Mouse (Mus musculus): ENCODE data around the gene Crip2. TPM values are rescaled to one million over a fixed set of nuclear protein-coding genes. Genes with fewer than 3 reads are reported as not detected.

The Crip2 gene
- polyA plus RNA-seq, 1 experiment from 2014 or later = 444 TPM

- H3K4me2 ChIP-seq (ENCODE audit: low read length) = no peak overlapping the region
- no peak overlapping the region for H3K27ac ChIP-seq (ENCODE audit: low read length)
- no peak overlapping the region for H3K4me3 ChIP-seq (replicated peaks; ENCODE audit: low read length)
- H3K36me3 ChIP-seq (ENCODE audit: control insufficient read depth, insufficient read depth) = peaks cover 15% of the 10 kb centered on the region
- no peaks in the 10 kb centered on the region for H3K27me3 ChIP-seq (replicated peaks; ENCODE audit: control insufficient read depth, insufficient read depth, low read length)
- H3K9me3 ChIP-seq (ENCODE audit: control insufficient read depth, low read length) = no peaks in the 10 kb centered on the region
- H3K4me1 ChIP-seq (replicated peaks; ENCODE audit: control insufficient read depth, insufficient read depth, low read length) = peaks cover 41% of the 10 kb centered on the region
- no peak for ATAC-seq
- H3K9ac ChIP-seq (replicated peaks; ENCODE audit: low read depth, low read length) = no peak overlapping the region
- 80% methylated on average over 20 of the region's 20 CpGs for WGBS
These were observed 4.1 kb downstream of the Crip2 start for GRCm38 (mm10) chr12:113144001-113144756.

GRCm38 (mm10) chr12:113144886-113145285 lies 4.8 kb downstream of the Crip2 start:
- no peak overlapping the region for H3K4me3 ChIP-seq (replicated peaks; ENCODE audit: low read length)
- H3K9ac ChIP-seq (replicated peaks; ENCODE audit: low read depth, low read length) = no peak overlapping the region
- no peak overlapping the region for H3K27ac ChIP-seq (ENCODE audit: low read length)
- no peak overlapping the region for H3K4me2 ChIP-seq (ENCODE audit: low read length)
- 95% methylated on average over 16 of the region's 16 CpGs for WGBS
- H3K36me3 ChIP-seq (ENCODE audit: control insufficient read depth, insufficient read depth) = peaks cover 15% of the 10 kb centered on the region
- no peaks in the 10 kb centered on the region for H3K9me3 ChIP-seq (ENCODE audit: control insufficient read depth, low read length)
- H3K27me3 ChIP-seq (replicated peaks; ENCODE audit: control insufficient read depth, insufficient read depth, low read length) = no peaks in the 10 kb centered on the region
- ATAC-seq = no peak
- peaks cover 34% of the 10 kb centered on the region for H3K4me1 ChIP-seq (replicated peaks; ENCODE audit: control insufficient read depth, insufficient read depth, low read length)

- Histone ChIP-seq H3K36me3 (ENCODE audit: control insufficient read depth, insufficient read depth) (peaks cover 15% of the 10 kb centered on the region), H3K9ac (replicated peaks; ENCODE audit: low read depth, low read length) (no peak overlapping the region), H3K27ac (ENCODE audit: low read length) (no peak overlapping the region), H3K4me3 (replicated peaks; ENCODE audit: low read length) (no peak overlapping the region), H3K27me3 (replicated peaks; ENCODE audit: control insufficient read depth, insufficient read depth, low read length) (no peaks in the 10 kb centered on the region), H3K4me1 (replicated peaks; ENCODE audit: control insufficient read depth, insufficient read depth, low read length) (peaks cover 34% of the 10 kb centered on the region), H3K4me2 (ENCODE audit: low read length) (no peak overlapping the region), H3K9me3 (ENCODE audit: control insufficient read depth, low read length) (no peaks in the 10 kb centered on the region)
- ATAC-seq = no peak
- WGBS = 83% methylated on average over 5 of the region's 5 CpGs
These were observed 5.6 kb downstream of the Crip2 start for GRCm38 (mm10) chr12:113145591-113145990.

- no peak for ATAC-seq
These were observed 6.3 kb downstream of the Crip2 start, which contains the start of gene Crip1 for GRCm38 (mm10) chr12:113146112-113147057. Gene Crip1, plus strand, starts transcription at chr12:113146316.

GRCm38 (mm10) chr12:113147481-113147880 lies 7.4 kb downstream of the Crip2 start:
- ATAC-seq = no peak

More at GRCm38 (mm10) chr12:113146112-113147057, 6.3 kb downstream of the Crip2 start, which contains the start of gene Crip1:
- H3K9ac ChIP-seq (replicated peaks; ENCODE audit: low read depth, low read length) = no peak within 1 kb of the TSS
- peaks cover 15% of the 10 kb centered on the region for H3K36me3 ChIP-seq (ENCODE audit: control insufficient read depth, insufficient read depth)
- no peak within 1 kb of the TSS for H3K4me2 ChIP-seq (ENCODE audit: low read length)
- peaks cover 2% of the 10 kb centered on the region; the same call in 1 of the 2 replicates for H3K27me3 ChIP-seq (replicated peaks; ENCODE audit: control insufficient read depth, insufficient read depth, low read length)
- WGBS = 9% methylated on average over 45 of the region's 45 CpGs
- no peak within 1 kb of the TSS for H3K4me3 ChIP-seq (replicated peaks; ENCODE audit: low read length)
- H3K27ac ChIP-seq (ENCODE audit: low read length) = no peak within 1 kb of the TSS
- H3K4me1 ChIP-seq (replicated peaks; ENCODE audit: control insufficient read depth, insufficient read depth, low read length) = peaks cover 28% of the 10 kb centered on the region
- no peaks in the 10 kb centered on the region for H3K9me3 ChIP-seq (ENCODE audit: control insufficient read depth, low read length)

GRCm38 (mm10) chr12:113148381-113149035 lies 8.5 kb downstream of the Crip2 start:
- ATAC-seq = no peak
- peaks cover 2% of the 10 kb centered on the region; the same call in 1 of the 2 replicates for H3K27me3 ChIP-seq (replicated peaks; ENCODE audit: control insufficient read depth, insufficient read depth, low read length)

More at GRCm38 (mm10) chr12:113147481-113147880, 7.4 kb downstream of the Crip2 start:
- Histone ChIP-seq H3K4me2 (ENCODE audit: low read length) (no peak overlapping the region), H3K9me3 (ENCODE audit: control insufficient read depth, low read length) (no peaks in the 10 kb centered on the region), H3K4me3 (replicated peaks; ENCODE audit: low read length) (no peak overlapping the region), H3K9ac (replicated peaks; ENCODE audit: low read depth, low read length) (no peak overlapping the region), H3K4me1 (replicated peaks; ENCODE audit: control insufficient read depth, insufficient read depth, low read length) (peaks cover 23% of the 10 kb centered on the region), H3K27me3 (replicated peaks; ENCODE audit: control insufficient read depth, insufficient read depth, low read length) (peaks cover 2% of the 10 kb centered on the region; the same call in 1 of the 2 replicates), H3K36me3 (ENCODE audit: control insufficient read depth, insufficient read depth) (peaks cover 15% of the 10 kb centered on the region), H3K27ac (ENCODE audit: low read length) (no peak overlapping the region)
- WGBS = 81% methylated on average over 8 of the region's 8 CpGs

GRCm38 (mm10) chr12:113149341-113149740 lies 9.3 kb downstream of the Crip2 start:
- no peak overlapping the region for H3K27ac ChIP-seq (ENCODE audit: low read length)

More at GRCm38 (mm10) chr12:113148381-113149035, 8.5 kb downstream of the Crip2 start:
- WGBS = 35% methylated on average over 16 of the region's 16 CpGs
- no peak overlapping the region for H3K4me3 ChIP-seq (replicated peaks; ENCODE audit: low read length)
- peaks cover 15% of the 10 kb centered on the region for H3K36me3 ChIP-seq (ENCODE audit: control insufficient read depth, insufficient read depth)
- no peak overlapping the region for H3K4me2 ChIP-seq (ENCODE audit: low read length)
- no peak overlapping the region for H3K27ac ChIP-seq (ENCODE audit: low read length)
- no peaks in the 10 kb centered on the region for H3K9me3 ChIP-seq (ENCODE audit: control insufficient read depth, low read length)
- no peak overlapping the region for H3K9ac ChIP-seq (replicated peaks; ENCODE audit: low read depth, low read length)
- H3K4me1 ChIP-seq (replicated peaks; ENCODE audit: control insufficient read depth, insufficient read depth, low read length) = peaks cover 13% of the 10 kb centered on the region

GRCm38 (mm10) chr12:113149896-113150295 lies 9.9 kb downstream of the Crip2 start:
- WGBS = 72% methylated on average over 3 of the region's 3 CpGs
- H3K27ac ChIP-seq (ENCODE audit: low read length) = no peak overlapping the region

More at GRCm38 (mm10) chr12:113149341-113149740, 9.3 kb downstream of the Crip2 start:
- peaks cover 12% of the 10 kb centered on the region for H3K4me1 ChIP-seq (replicated peaks; ENCODE audit: control insufficient read depth, insufficient read depth, low read length)
- no peak overlapping the region for H3K4me3 ChIP-seq (replicated peaks; ENCODE audit: low read length)
- no peak for ATAC-seq
- peaks cover 2% of the 10 kb centered on the region; the same call in 1 of the 2 replicates for H3K27me3 ChIP-seq (replicated peaks; ENCODE audit: control insufficient read depth, insufficient read depth, low read length)
- no peaks in the 10 kb centered on the region for H3K9me3 ChIP-seq (ENCODE audit: control insufficient read depth, low read length)
- H3K36me3 ChIP-seq (ENCODE audit: control insufficient read depth, insufficient read depth) = peaks cover 9% of the 10 kb centered on the region
- H3K9ac ChIP-seq (replicated peaks; ENCODE audit: low read depth, low read length) = no peak overlapping the region
- H3K4me2 ChIP-seq (ENCODE audit: low read length) = no peak overlapping the region
- WGBS = 45% methylated on average over 4 of the region's 4 CpGs

More at GRCm38 (mm10) chr12:113149896-113150295, 9.9 kb downstream of the Crip2 start:
- H3K9ac ChIP-seq (replicated peaks; ENCODE audit: low read depth, low read length) = no peak overlapping the region
- H3K36me3 ChIP-seq (ENCODE audit: control insufficient read depth, insufficient read depth) = peaks cover 4% of the 10 kb centered on the region; the same call in 1 of the 2 replicates
- no peak overlapping the region for H3K4me3 ChIP-seq (replicated peaks; ENCODE audit: low read length)
- peaks cover 2% of the 10 kb centered on the region; the same call in 1 of the 2 replicates for H3K27me3 ChIP-seq (replicated peaks; ENCODE audit: control insufficient read depth, insufficient read depth, low read length)
- no peak overlapping the region for H3K4me2 ChIP-seq (ENCODE audit: low read length)
- no peak for ATAC-seq
- no peaks in the 10 kb centered on the region for H3K9me3 ChIP-seq (ENCODE audit: control insufficient read depth, low read length)
- peaks cover 14% of the 10 kb centered on the region for H3K4me1 ChIP-seq (replicated peaks; ENCODE audit: control insufficient read depth, insufficient read depth, low read length)
